Mouse (Mus musculus) bone marrow macrophage, adult 2 months (primary cell): ENCODE measurements around the gene Exoc7.

Experiments used
- CTCF ChIP-seq: IDR thresholded peaks from 2 replicates; pipeline ENCODE4 v1.5.1; 2012; ENCODE audit warnings: low read depth, mild to moderate bottlenecking, low read length, moderate library complexity
- POLR2A ChIP-seq: IDR thresholded peaks from 2 replicates; pipeline ENCODE4 v1.6.1; 2012; ENCODE audit warnings: mild to moderate bottlenecking, low read depth, low read length, borderline replicate concordance

GRCm38 (mm10) chr11:116290556-116290955 lies 16.5 kb downstream of the Exoc7 start:
- TF ChIP-seq CTCF, result no peak
- TF ChIP-seq POLR2A, result no peak
